Mouse (Mus musculus) ES-E14 (cell line): ENCODE data around the gene Gltpd2.

Experiments
- HCFC1 ChIP-seq: IDR thresholded peaks from 2 replicates; pipeline ENCODE4 v1.6.1; 2012; ENCODE audit warnings: low read length, inconsistent platforms, borderline replicate concordance; ENCODE audit not compliant: insufficient read depth
- MAFK ChIP-seq: IDR thresholded peaks from 2 replicates; pipeline ENCODE4 v1.6.1; 2014; ENCODE audit warnings: mild to moderate bottlenecking, low read depth, low read length, inconsistent platforms; ENCODE audit not compliant: insufficient read depth
- ZC3H11A ChIP-seq: IDR thresholded peaks from 2 replicates; pipeline ENCODE4 v1.6.1; 2012; ENCODE audit warnings: low read depth, mild to moderate bottlenecking, inconsistent platforms, low read length, borderline replicate concordance
- ZNF384 ChIP-seq: IDR thresholded peaks from 2 replicates; pipeline ENCODE4 v1.6.1; 2012; ENCODE audit warnings: low read depth, low read length, inconsistent platforms

GRCm38 (mm10) chr11:70553940-70554339, 34.9 kb downstream of the Gltpd2 start:
- TF ChIP-seq ZC3H11A (no peak), HCFC1 (no peak), MAFK (no peak), ZNF384 (no peak)
